Mouse (Mus musculus): ENCODE data around the gene Thada. TPM values are rescaled to one million over a fixed set of nuclear protein-coding genes. Genes with fewer than 3 reads are reported as not detected.
"Not testable (repeated sequence)": the region's sequence is repeated elsewhere in the genome, so short reads cannot be mapped to it uniquely, and the experiment has no call there.

The Thada gene
- polyA plus RNA-seq, 1 experiment from 2014 or later: 13.0 TPM

GRCm38 (mm10) chr17:84291228-84291627 lies 174.8 kb downstream of the Thada start:
- not testable (repeated sequence) for H3K27ac ChIP-seq (replicated peaks); DNase-seq (ENCODE audit: low spot score); H3K9me3 ChIP-seq; H3K27me3 ChIP-seq (replicated peaks; ENCODE audit: low read depth, poor library complexity, severe bottlenecking); H3K4me1 ChIP-seq; H3K4me3 ChIP-seq
- WGBS: 89% methylated on average over 6 of the region's 6 CpGs
- peaks cover 19% of the 10 kb centered on the region for H3K36me3 ChIP-seq (replicated peaks)

- Histone ChIP-seq H3K36me3 (replicated peaks) (peaks cover 24% of the 10 kb centered on the region), H3K4me3 (no peak overlapping the region), H3K27ac (replicated peaks) (no peak overlapping the region), H3K9me3 (no peaks in the 10 kb centered on the region), H3K27me3 (replicated peaks; ENCODE audit: low read depth, poor library complexity, severe bottlenecking) (no peaks in the 10 kb centered on the region), H3K4me1 (peaks cover 6% of the 10 kb centered on the region)
- DNase-seq (ENCODE audit: low spot score): no peak
- 93% methylated on average over 8 of the region's 8 CpGs for WGBS
These were observed 178.2 kb downstream of the Thada start for GRCm38 (mm10) chr17:84287675-84288420.

GRCm38 (mm10) chr17:84286536-84286935 lies 179.5 kb downstream of the Thada start:
- 97% methylated on average over 5 of the region's 5 CpGs for WGBS
- no peak for DNase-seq (ENCODE audit: low spot score)
- Histone ChIP-seq H3K27ac (replicated peaks) (no peak overlapping the region), H3K4me3 (no peak overlapping the region), H3K36me3 (replicated peaks) (peaks cover 24% of the 10 kb centered on the region), H3K27me3 (replicated peaks; ENCODE audit: low read depth, poor library complexity, severe bottlenecking) (no peaks in the 10 kb centered on the region), H3K9me3 (no peaks in the 10 kb centered on the region), H3K4me1 (peaks cover 9% of the 10 kb centered on the region)

GRCm38 (mm10) chr17:84282388-84283280 lies 183.4 kb downstream of the Thada start:
- Histone ChIP-seq H3K27me3 (replicated peaks; ENCODE audit: low read depth, poor library complexity, severe bottlenecking) (no peaks in the 10 kb centered on the region), H3K27ac (replicated peaks) (no peak overlapping the region), H3K36me3 (replicated peaks) (peaks cover 13% of the 10 kb centered on the region; the same call in 1 of the 2 replicates), H3K4me1 (peaks cover 9% of the 10 kb centered on the region), H3K4me3 (no peak overlapping the region), H3K9me3 (no peaks in the 10 kb centered on the region)
- no peak for DNase-seq (ENCODE audit: low spot score)
- WGBS: 85% methylated on average over 8 of the region's 8 CpGs

- Histone ChIP-seq H3K4me1 (peaks cover 19% of the 10 kb centered on the region), H3K27ac (replicated peaks) (no peak overlapping the region), H3K36me3 (replicated peaks) (0 out of 2 replicates have a peak, but pooled peaks cover 3% of the 10 kb centered on the region), H3K9me3 (no peaks in the 10 kb centered on the region), H3K27me3 (replicated peaks; ENCODE audit: low read depth, poor library complexity, severe bottlenecking) (no peaks in the 10 kb centered on the region), H3K4me3 (no peak overlapping the region)
- DNase-seq (ENCODE audit: low spot score): no peak
- 89% methylated on average over 8 of the region's 8 CpGs for WGBS
These were observed 187.0 kb downstream of the Thada start for GRCm38 (mm10) chr17:84279001-84279400.

- DNase-seq (ENCODE audit: low spot score): no peak
- Histone ChIP-seq H3K27me3 (replicated peaks; ENCODE audit: low read depth, poor library complexity, severe bottlenecking) (no peaks in the 10 kb centered on the region), H3K27ac (replicated peaks) (no peak overlapping the region), H3K9me3 (no peaks in the 10 kb centered on the region), H3K4me1 (peaks cover 18% of the 10 kb centered on the region), H3K36me3 (replicated peaks) (0 out of 2 replicates have a peak, but pooled peaks cover 3% of the 10 kb centered on the region), H3K4me3 (no peak overlapping the region)
- 90% methylated on average over 5 of the region's 5 CpGs for WGBS
These were observed 187.6 kb downstream of the Thada start for GRCm38 (mm10) chr17:84278193-84278953.

- Histone ChIP-seq H3K36me3 (replicated peaks) (peaks cover 19% of the 10 kb centered on the region), H3K27me3 (replicated peaks; ENCODE audit: low read depth, poor library complexity, severe bottlenecking) (no peaks in the 10 kb centered on the region), H3K9me3 (no peaks in the 10 kb centered on the region), H3K4me1 (peaks cover 13% of the 10 kb centered on the region), H3K27ac (replicated peaks) (peak overlapping the region; percentile 25), H3K4me3 (no peak overlapping the region)
- DNase-seq (ENCODE audit: low spot score): no peak
- WGBS: 85% methylated on average over 3 of the region's 3 CpGs
These were observed 191.0 kb downstream of the Thada start for GRCm38 (mm10) chr17:84274999-84275398.

- Histone ChIP-seq H3K27ac (replicated peaks) (peak overlapping the region; percentile 71), H3K9me3 (peaks cover 3% of the 10 kb centered on the region), H3K4me1 (peaks cover 13% of the 10 kb centered on the region), H3K27me3 (replicated peaks; ENCODE audit: low read depth, poor library complexity, severe bottlenecking) (no peaks in the 10 kb centered on the region), H3K4me3 (no peak overlapping the region), H3K36me3 (replicated peaks) (peaks cover 21% of the 10 kb centered on the region)
- peak; percentile 22 for DNase-seq (ENCODE audit: low spot score)
- 60% methylated on average over 6 of the region's 6 CpGs for WGBS
These were observed 191.8 kb downstream of the Thada start for GRCm38 (mm10) chr17:84274163-84274562.

GRCm38 (mm10) chr17:84272557-84273261 lies 193.3 kb downstream of the Thada start:
- Histone ChIP-seq H3K36me3 (replicated peaks) (peaks cover 28% of the 10 kb centered on the region), H3K4me1 (peaks cover 13% of the 10 kb centered on the region), H3K4me3 (no peak overlapping the region), H3K27ac (replicated peaks) (no peak overlapping the region), H3K27me3 (replicated peaks; ENCODE audit: low read depth, poor library complexity, severe bottlenecking) (no peaks in the 10 kb centered on the region), H3K9me3 (peaks cover 3% of the 10 kb centered on the region)
- WGBS: 85% methylated on average over 5 of the region's 5 CpGs
- DNase-seq (ENCODE audit: low spot score): no peak

- 93% methylated on average over 6 of the region's 6 CpGs for whole genome bisulfite sequencing
- Histone ChIP-seq H3K9me3 (peaks cover 3% of the 10 kb centered on the region), H3K27ac (replicated peaks) (no peak overlapping the region)
These were observed 194.3 kb downstream of the Thada start for GRCm38 (mm10) chr17:84271566-84272202.

GRCm38 (mm10) chr17:84269722-84270121 lies 196.3 kb downstream of the Thada start:
- Histone ChIP-seq H3K36me3 (replicated peaks) (peaks cover 28% of the 10 kb centered on the region), H3K27me3 (replicated peaks; ENCODE audit: low read depth, poor library complexity, severe bottlenecking) (no peaks in the 10 kb centered on the region), H3K4me3 (no peak overlapping the region), H3K9me3 (peaks cover 3% of the 10 kb centered on the region), H3K4me1 (peaks cover 25% of the 10 kb centered on the region), H3K27ac (replicated peaks) (no peak overlapping the region)
- 95% methylated on average over 5 of the region's 5 CpGs for WGBS
- DNase-seq (ENCODE audit: low spot score): no peak

More at GRCm38 (mm10) chr17:84271566-84272202, 194.3 kb downstream of the Thada start:
- Histone ChIP-seq H3K36me3 (replicated peaks) (peaks cover 28% of the 10 kb centered on the region), H3K4me1 (peaks cover 13% of the 10 kb centered on the region), H3K27me3 (replicated peaks; ENCODE audit: low read depth, poor library complexity, severe bottlenecking) (no peaks in the 10 kb centered on the region), H3K4me3 (no peak overlapping the region)
- no peak for DNase-seq (ENCODE audit: low spot score)
